Mouse (Mus musculus): ENCODE results near the gene Kif19a.

GRCm38 (mm10) chr11:114814873-114815592, 49.8 kb downstream of the Kif19a start:
- TF ChIP-seq TAL1 (IDR thresholded peaks at IDR 0.05; ENCODE audit: low read length) = no peak
- TF ChIP-seq GATA1 (IDR thresholded peaks at IDR 0.05; ENCODE audit: low read length) = no peak

Data from erythroblast, embryonic 14.5 days (primary cell).